Mouse (Mus musculus) ES-Bruce4 (cell line): ENCODE results near the gene Synm. TPM values are rescaled to one million over a fixed set of nuclear protein-coding genes. Genes with fewer than 3 reads are reported as not detected.

ENCODE experiments used
- H3K27ac ChIP-seq: 2 replicates; pipeline ENCODE4 v1.5.1; 2012; ENCODE audit warnings: low read length, inconsistent platforms; ENCODE audit not compliant: insufficient read depth
- H3K27me3 ChIP-seq: 2 replicates; pipeline ENCODE4 v1.6.1; 2012; ENCODE audit warnings: mild to moderate bottlenecking, low read length, inconsistent platforms; ENCODE audit not compliant: control insufficient read depth, poor library complexity, insufficient read depth, severe bottlenecking
- H3K36me3 ChIP-seq: 2 replicates; pipeline ENCODE4 v1.6.1; 2012; ENCODE audit warnings: inconsistent platforms, mild to moderate bottlenecking, low read length, moderate library complexity; ENCODE audit not compliant: control insufficient read depth, poor library complexity, insufficient read depth, severe bottlenecking
- H3K4me1 ChIP-seq: one replicate; pipeline ENCODE4 v1.8.1; 2011; ENCODE audit warnings: low read length; ENCODE audit not compliant: control insufficient read depth, insufficient read depth
- H3K4me3 ChIP-seq: 2 replicates; pipeline ENCODE4 v1.5.1; 2011; ENCODE audit warnings: low read depth, mild to moderate bottlenecking, low read length
- H3K9ac ChIP-seq: 2 replicates; pipeline ENCODE4 v1.6.1; 2012; ENCODE audit warnings: low read depth, mild to moderate bottlenecking, inconsistent platforms; ENCODE audit not compliant: poor library complexity, severe bottlenecking
- H3K9me3 ChIP-seq: replicated peaks from 2 replicates; pipeline ENCODE4 v1.6.1; 2012; ENCODE audit warnings: mild to moderate bottlenecking, low read length, inconsistent platforms; ENCODE audit not compliant: control insufficient read depth, poor library complexity, insufficient read depth, severe bottlenecking
- CTCF ChIP-seq: IDR thresholded peaks from one replicate; pipeline ENCODE4 v1.8.1; 2011; ENCODE audit warnings: low read depth, low read length
- EP300 ChIP-seq: IDR thresholded peaks from 2 replicates; pipeline ENCODE4 v1.6.1; 2011; ENCODE audit warnings: low read depth, low read length; ENCODE audit not compliant: insufficient read depth
- POLR2A ChIP-seq: IDR thresholded peaks from one replicate; pipeline ENCODE4 v1.8.1; 2011; ENCODE audit warnings: low read length; ENCODE audit not compliant: insufficient read depth
- polyA plus RNA-seq: library from polyadenylated mRNA; stranded (reverse); fragments of >200 nt; gene quantifications from 2 replicates; pipeline ENCODE4 v1.2.4, GENCODE M21; 2011; ENCODE audit warnings: low read depth; ENCODE audit not compliant: missing spikeins, insufficient read depth, insufficient read length

Gene Synm
- polyA plus RNA-seq, 1 experiment = 5.3 TPM

- Histone ChIP-seq H3K9me3 (no peaks in the 10 kb centered on the region), H3K36me3 (0 out of 2 replicates have a peak, but pooled peaks cover 2% of the 10 kb centered on the region), H3K9ac (no peak overlapping the region), H3K4me1 (no peaks in the 10 kb centered on the region), H3K4me3 (no peak overlapping the region), H3K27ac (no peak overlapping the region), H3K27me3 (no peaks in the 10 kb centered on the region)
- TF ChIP-seq POLR2A (no peak), CTCF (no peak), EP300 (no peak)
These were observed 68.5 kb downstream of the Synm start for GRCm38 (mm10) chr7:67691036-67691435.

DNA sequence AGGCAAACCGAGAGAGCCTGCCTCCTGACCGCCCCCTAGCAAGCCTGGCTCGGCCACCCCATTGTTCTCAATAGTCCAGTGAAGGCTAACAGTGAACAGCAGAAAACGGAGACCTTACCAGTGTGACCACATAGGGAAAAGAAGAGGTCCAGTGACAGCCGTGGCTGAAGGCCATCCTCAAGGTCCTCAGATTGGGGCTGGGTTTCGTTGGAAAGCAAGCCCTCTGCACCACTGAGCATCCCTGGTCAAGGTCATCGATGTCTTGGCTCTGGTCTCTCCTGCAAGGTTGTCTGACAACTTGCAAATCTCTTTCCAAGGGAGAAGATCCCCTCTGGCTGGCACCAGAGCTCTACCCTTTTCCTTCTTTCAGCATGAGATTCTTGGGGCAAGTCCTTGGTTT is 69.7 kb downstream of the Synm start:
- no peaks in the 10 kb centered on the region for H3K4me1 ChIP-seq
- H3K27ac ChIP-seq = no peak overlapping the region
- no peak for TF ChIP-seq EP300
- TF ChIP-seq CTCF = no peak
- no peak for TF ChIP-seq POLR2A

GRCm38 (mm10) chr7:67688281-67688680 is 71.3 kb downstream of the Synm start:
- no peak overlapping the region for H3K27ac ChIP-seq
- H3K36me3 ChIP-seq = 0 out of 2 replicates have a peak, but pooled peaks cover 2% of the 10 kb centered on the region
- no peaks in the 10 kb centered on the region for H3K4me1 ChIP-seq
- TF ChIP-seq POLR2A = no peak
- no peak for TF ChIP-seq CTCF
- TF ChIP-seq EP300 = no peak
- H3K27me3 ChIP-seq = no peaks in the 10 kb centered on the region
- no peaks in the 10 kb centered on the region for H3K9me3 ChIP-seq
- no peak overlapping the region for H3K9ac ChIP-seq
- no peak overlapping the region for H3K4me3 ChIP-seq

More for the DNA sequence above, 69.7 kb downstream of the Synm start:
- no peaks in the 10 kb centered on the region for H3K9me3 ChIP-seq
- 0 out of 2 replicates have a peak, but pooled peaks cover 2% of the 10 kb centered on the region for H3K36me3 ChIP-seq
- no peak overlapping the region for H3K9ac ChIP-seq
- H3K4me3 ChIP-seq = no peak overlapping the region
- no peaks in the 10 kb centered on the region for H3K27me3 ChIP-seq

GRCm38 (mm10) chr7:67686545-67686944 is 73.0 kb downstream of the Synm start:
- no peaks in the 10 kb centered on the region for H3K4me1 ChIP-seq
- H3K9ac ChIP-seq = no peak overlapping the region
- H3K27ac ChIP-seq = no peak overlapping the region
- H3K36me3 ChIP-seq = 0 out of 2 replicates have a peak, but pooled peaks cover 2% of the 10 kb centered on the region
- no peak overlapping the region for H3K4me3 ChIP-seq
- TF ChIP-seq EP300 = no peak
- TF ChIP-seq POLR2A = no peak
- no peak for TF ChIP-seq CTCF
- H3K9me3 ChIP-seq = no peaks in the 10 kb centered on the region
- H3K27me3 ChIP-seq = no peaks in the 10 kb centered on the region

- no peaks in the 10 kb centered on the region for H3K4me1 ChIP-seq
- H3K27ac ChIP-seq = no peak overlapping the region
- no peak overlapping the region for H3K9ac ChIP-seq
- peak; percentile 34 for TF ChIP-seq CTCF
- no peak for TF ChIP-seq POLR2A
- TF ChIP-seq EP300 = no peak
- H3K4me3 ChIP-seq = no peak overlapping the region
- no peaks in the 10 kb centered on the region for H3K36me3 ChIP-seq
- no peaks in the 10 kb centered on the region for H3K27me3 ChIP-seq
- H3K9me3 ChIP-seq = no peaks in the 10 kb centered on the region
These were observed 76.5 kb downstream of the Synm start for GRCm38 (mm10) chr7:67683006-67683405.

DNA sequence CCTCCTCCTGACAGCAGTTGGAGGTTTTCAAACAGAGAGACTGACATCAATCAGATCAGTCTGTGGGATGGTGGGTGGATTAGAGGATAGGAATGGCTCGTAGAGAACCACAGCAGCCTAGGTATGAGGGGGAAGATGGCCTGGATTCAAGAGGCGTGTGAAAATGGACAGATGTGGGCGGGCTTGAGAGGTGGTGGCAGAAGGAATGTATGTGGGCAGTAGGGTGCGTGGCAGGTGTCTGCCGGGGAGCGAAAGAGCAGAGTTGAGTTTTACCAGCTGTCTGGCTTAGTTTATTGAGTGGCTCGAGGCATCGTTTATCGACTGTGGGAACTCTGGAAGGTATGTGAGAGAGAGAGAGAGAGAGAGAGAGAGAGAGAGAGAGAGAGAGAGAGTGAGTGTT is 78.5 kb downstream of the Synm start:
- no peaks in the 10 kb centered on the region for H3K36me3 ChIP-seq
- TF ChIP-seq EP300 (no peak), CTCF (no peak), POLR2A (no peak)

More for the DNA sequence above, 78.5 kb downstream of the Synm start:
- Histone ChIP-seq H3K27me3 (no peaks in the 10 kb centered on the region), H3K9me3 (no peaks in the 10 kb centered on the region), H3K4me1 (no peaks in the 10 kb centered on the region), H3K9ac (no peak overlapping the region), H3K27ac (no peak overlapping the region), H3K4me3 (no peak overlapping the region)

Other genes with a start within 250 kb of the Synm start
- 28.4 and 34.5 TPM in 2 replicates for gene Lrrc28, start 114.5 kb downstream of the Synm start, polyA plus RNA-seq
- gene Ttc23, start 112.3 kb downstream of the Synm start, polyA plus RNA-seq = 31.7 and 42.0 TPM in 2 replicates
- 58.4 and 62.0 TPM in 2 replicates for gene Igf1r, start 193.1 kb upstream of the Synm start, polyA plus RNA-seq